Mouse (Mus musculus) midbrain, embryonic 16.5 days (tissue): ENCODE measurements at regions not wholly inside any gene's neighbourhood (a gene's known extent, or its start where the extent isn't known, plus 50 kb on each side); places are given as distances from the start of the nearest gene placed in this dataset.

ENCODE experiments used
- ATAC-seq: fragments of 200-750 bp; cut with Nextera tagmentation; 2 replicates; pipeline ENCODE4 v1.8.0; 2017; ENCODE audit warnings: moderate TSS enrichment
- H3K27ac ChIP-seq: fragments of 300-500 bp; sonication (generic); 2 replicates; pipeline ENCODE4 v1.5.1; 2014; ENCODE audit warnings: mild to moderate bottlenecking, low read length, mixed read lengths
- H3K27me3 ChIP-seq: fragments of 300-500 bp; sonication (generic); 2 replicates; pipeline ENCODE4 v1.6.1; 2014; ENCODE audit warnings: low read depth, low read length, mixed read lengths; ENCODE audit not compliant: control insufficient read depth, insufficient read depth
- H3K36me3 ChIP-seq: fragments of 300-500 bp; sonication (generic); 2 replicates; pipeline ENCODE4 v1.6.1; 2014; ENCODE audit warnings: mild to moderate bottlenecking, low read length, moderate library complexity, mixed read lengths; ENCODE audit not compliant: control insufficient read depth, insufficient read depth
- H3K4me1 ChIP-seq: fragments of 300-500 bp; sonication (generic); 2 replicates; pipeline ENCODE4 v1.6.1; 2014; ENCODE audit warnings: mild to moderate bottlenecking, low read length, mixed read lengths; ENCODE audit not compliant: control insufficient read depth, insufficient read depth
- H3K4me2 ChIP-seq: fragments of 300-500 bp; sonication (generic); 2 replicates; pipeline ENCODE4 v1.6.1; 2014; ENCODE audit warnings: mild to moderate bottlenecking, low read length, mixed read lengths
- H3K4me3 ChIP-seq: fragments of 300-500 bp; sonication (generic); 2 replicates; pipeline ENCODE4 v1.5.1; 2014; ENCODE audit warnings: low read depth, mild to moderate bottlenecking, low read length, moderate library complexity, mixed read lengths
- H3K9ac ChIP-seq: fragments of 300-500 bp; sonication (generic); 2 replicates; pipeline ENCODE4 v1.6.1; 2014; ENCODE audit warnings: low read depth, low read length, mixed read lengths
- H3K9me3 ChIP-seq: fragments of 300-500 bp; sonication (generic); replicated peaks from 2 replicates; pipeline ENCODE4 v1.6.1; 2014; ENCODE audit warnings: mild to moderate bottlenecking, low read length, mixed read lengths; ENCODE audit not compliant: control insufficient read depth, poor library complexity, severe bottlenecking
- WGBS: fragments of 180-500 bp; shearing (Covaris S2); extraction: QIAGEN DNeasy Blood & Tissue Kit; methylation state at CpG from one replicate; pipeline ENCODE4 v1.1.7; 2014; 5-methylcytosine and 5-hydroxymethylcytosine counted together

- ATAC-seq = no peak
- H3K9me3 ChIP-seq = no peaks in the 10 kb centered on the region
- no peak overlapping the region for H3K4me2 ChIP-seq
- H3K36me3 ChIP-seq = no peaks in the 10 kb centered on the region
- 67% methylated on average over 3 of the region's 3 CpGs for WGBS
- no peak overlapping the region for H3K27ac ChIP-seq
- no peak overlapping the region for H3K4me3 ChIP-seq
- H3K4me1 ChIP-seq = no peaks in the 10 kb centered on the region
- no peaks in the 10 kb centered on the region for H3K27me3 ChIP-seq
- no peak overlapping the region for H3K9ac ChIP-seq
These were observed 63.8 kb upstream of the Ppm1h start for GRCm38 (mm10) chr10:122614720-122615119.

GRCm38 (mm10) chr10:122615658-122616057, 62.9 kb upstream of the Ppm1h start:
- Histone ChIP-seq H3K4me2 (no peak overlapping the region), H3K27ac (no peak overlapping the region), H3K36me3 (no peaks in the 10 kb centered on the region), H3K4me1 (no peaks in the 10 kb centered on the region), H3K9me3 (no peaks in the 10 kb centered on the region), H3K9ac (no peak overlapping the region), H3K27me3 (no peaks in the 10 kb centered on the region), H3K4me3 (no peak overlapping the region)
- 94% methylated on average over 12 of the region's 12 CpGs for WGBS
- no peak for ATAC-seq

DNA sequence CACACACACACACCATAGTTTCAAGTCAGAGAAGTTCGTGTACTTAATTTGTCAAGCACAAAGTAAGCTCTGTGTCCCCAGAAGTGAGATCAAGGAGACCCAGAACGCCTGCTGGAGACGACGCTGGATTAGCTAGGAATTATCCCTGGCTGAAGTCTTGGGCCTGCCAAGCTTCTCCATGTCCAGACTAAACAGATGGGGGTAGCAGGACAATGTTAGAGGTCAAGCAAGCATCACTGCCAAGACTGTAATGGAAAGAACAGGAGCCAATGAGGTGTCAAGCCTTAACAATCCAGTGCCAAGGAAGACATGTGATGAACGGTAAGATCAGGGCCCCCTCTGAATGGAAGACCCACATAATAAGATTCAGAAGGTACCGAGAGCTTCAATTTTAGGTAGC, 62.2 kb upstream of the Ppm1h start:
- H3K9me3 ChIP-seq = no peaks in the 10 kb centered on the region
- WGBS = 59% methylated on average over 6 of the region's 6 CpGs
- H3K4me3 ChIP-seq = no peak overlapping the region
- H3K36me3 ChIP-seq = no peaks in the 10 kb centered on the region
- H3K4me2 ChIP-seq = no peak overlapping the region
- no peaks in the 10 kb centered on the region for H3K27me3 ChIP-seq
- no peak overlapping the region for H3K27ac ChIP-seq
- ATAC-seq = no peak
- no peak overlapping the region for H3K9ac ChIP-seq
- H3K4me1 ChIP-seq = no peaks in the 10 kb centered on the region

GRCm38 (mm10) chr10:122618854-122619253, 59.7 kb upstream of the Ppm1h start:
- WGBS = 13% methylated on average over 3 of the region's 3 CpGs
- H3K27ac ChIP-seq = no peak overlapping the region
- H3K9me3 ChIP-seq = no peaks in the 10 kb centered on the region
- H3K27me3 ChIP-seq = no peaks in the 10 kb centered on the region
- H3K4me2 ChIP-seq = no peak overlapping the region
- H3K4me1 ChIP-seq = no peaks in the 10 kb centered on the region
- no peak overlapping the region for H3K4me3 ChIP-seq
- ATAC-seq = 0 out of 2 replicates have a peak, but pooled peaks have one; percentile 17
- no peaks in the 10 kb centered on the region for H3K36me3 ChIP-seq
- H3K9ac ChIP-seq = no peak overlapping the region

GRCm38 (mm10) chr10:122619406-122620116, 59.0 kb upstream of the Ppm1h start:
- Histone ChIP-seq H3K36me3 (no peaks in the 10 kb centered on the region), H3K9ac (no peak overlapping the region), H3K4me1 (no peaks in the 10 kb centered on the region), H3K27me3 (no peaks in the 10 kb centered on the region), H3K27ac (no peak overlapping the region), H3K4me2 (no peak overlapping the region), H3K9me3 (no peaks in the 10 kb centered on the region), H3K4me3 (no peak overlapping the region)
- no peak for ATAC-seq
- 51% methylated on average over 16 of the region's 16 CpGs for WGBS
